Mouse (Mus musculus): ENCODE measurements around the gene Ptpn3. TPM values are rescaled to one million over a fixed set of nuclear protein-coding genes. Genes with fewer than 3 reads are reported as not detected.

Gene Ptpn3
- polyA plus RNA-seq, 1 experiment: 15.2 TPM

DNA sequence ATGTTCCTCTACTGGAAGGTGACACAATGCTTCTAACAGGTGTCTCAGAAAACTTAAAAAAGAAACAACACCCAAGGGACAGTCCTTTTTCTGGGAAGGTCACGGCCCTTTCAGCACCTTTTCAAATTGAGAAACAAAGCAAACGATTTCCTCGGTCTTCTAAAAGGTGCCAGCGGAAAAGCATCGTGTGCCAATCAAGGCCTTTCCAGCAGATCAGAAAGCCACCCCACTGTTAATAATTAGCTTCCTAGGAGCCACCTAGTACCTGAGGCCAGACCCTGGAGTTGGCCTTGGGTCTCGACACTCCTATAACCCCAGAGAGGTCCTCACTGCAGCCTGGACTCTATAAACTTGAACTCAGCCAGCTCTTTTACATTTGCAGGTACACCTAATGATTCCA, 19.0 kb downstream of the Ptpn3 start:
- 28% methylated on average over 6 of the region's 6 CpGs for WGBS
- Histone ChIP-seq H3K27ac (ENCODE audit: insufficient read depth, low read depth, low read length) (peak overlapping the region; percentile 91), H3K4me1 (ENCODE audit: control insufficient read depth, insufficient read depth, insufficient read length, low read length) (peaks cover 15% of the 10 kb centered on the region; the same call in 1 of the 2 replicates)

GRCm38 (mm10) chr4:57282179-57282578, 19.5 kb downstream of the Ptpn3 start:
- Histone ChIP-seq H3K27me3 (ENCODE audit: control insufficient read depth, insufficient read depth, low read length) (no peaks in the 10 kb centered on the region), H3K4me1 (ENCODE audit: control insufficient read depth, insufficient read depth, insufficient read length, low read length) (peaks cover 15% of the 10 kb centered on the region; the same call in 1 of the 2 replicates), H3K36me3 (ENCODE audit: control insufficient read depth, insufficient read depth, low read length) (no peaks in the 10 kb centered on the region), H3K4me3 (ENCODE audit: low read depth, low read length) (no peak overlapping the region), H3K27ac (ENCODE audit: insufficient read depth, low read depth, low read length) (peak overlapping the region; percentile 91)
- no peak for TF ChIP-seq CTCF (IDR thresholded peaks at IDR 0.05; ENCODE audit: extremely low read depth, insufficient read length, insufficient replicate concordance, low read depth, low read length)
- TF ChIP-seq POLR2A (IDR thresholded peaks at IDR 0.05; ENCODE audit: low read depth, low read length): no peak
- WGBS: 31% methylated on average over 5 of the region's 5 CpGs

More for the DNA sequence above, 19.0 kb downstream of the Ptpn3 start:
- Histone ChIP-seq H3K36me3 (ENCODE audit: control insufficient read depth, insufficient read depth, low read length) (no peaks in the 10 kb centered on the region), H3K27me3 (ENCODE audit: control insufficient read depth, insufficient read depth, low read length) (no peaks in the 10 kb centered on the region), H3K4me3 (ENCODE audit: low read depth, low read length) (no peak overlapping the region)
- TF ChIP-seq POLR2A (IDR thresholded peaks at IDR 0.05; ENCODE audit: low read depth, low read length) (no peak), CTCF (IDR thresholded peaks at IDR 0.05; ENCODE audit: extremely low read depth, insufficient read length, insufficient replicate concordance, low read depth, low read length) (no peak)

DNA sequence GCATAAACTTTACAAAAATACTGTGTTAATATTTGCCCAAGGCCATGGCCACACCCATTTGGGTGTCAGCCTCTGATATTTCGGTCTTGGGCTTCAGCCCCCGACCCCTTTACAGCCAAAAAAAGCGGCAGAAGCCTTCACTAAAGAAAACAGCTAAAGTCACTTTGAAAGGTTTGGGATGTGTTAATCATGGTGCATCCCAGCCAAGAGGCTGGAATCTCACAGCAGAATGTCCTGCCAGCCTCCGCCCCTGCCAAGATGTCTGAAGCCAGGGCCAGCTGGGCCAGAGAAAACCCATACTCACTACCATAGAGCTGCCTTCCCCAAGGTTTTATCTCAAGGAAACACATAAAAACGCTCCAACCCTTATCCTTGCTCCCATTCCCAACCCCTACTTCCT, 20.7 kb downstream of the Ptpn3 start:
- peaks cover 15% of the 10 kb centered on the region; the same call in 1 of the 2 replicates for H3K4me1 ChIP-seq (ENCODE audit: control insufficient read depth, insufficient read depth, insufficient read length, low read length)
- H3K27ac ChIP-seq (ENCODE audit: insufficient read depth, low read depth, low read length): no peak overlapping the region
- no peak overlapping the region for H3K4me3 ChIP-seq (ENCODE audit: low read depth, low read length)
- 76% methylated on average over 5 of the region's 5 CpGs for WGBS
- H3K27me3 ChIP-seq (ENCODE audit: control insufficient read depth, insufficient read depth, low read length): no peaks in the 10 kb centered on the region
- no peaks in the 10 kb centered on the region for H3K36me3 ChIP-seq (ENCODE audit: control insufficient read depth, insufficient read depth, low read length)
- no peak for TF ChIP-seq POLR2A (IDR thresholded peaks at IDR 0.05; ENCODE audit: low read depth, low read length)
- no peak for TF ChIP-seq CTCF (IDR thresholded peaks at IDR 0.05; ENCODE audit: extremely low read depth, insufficient read length, insufficient replicate concordance, low read depth, low read length)

GRCm38 (mm10) chr4:57279229-57279628, 22.4 kb downstream of the Ptpn3 start:
- Histone ChIP-seq H3K27me3 (ENCODE audit: control insufficient read depth, insufficient read depth, low read length) (no peaks in the 10 kb centered on the region), H3K36me3 (ENCODE audit: control insufficient read depth, insufficient read depth, low read length) (no peaks in the 10 kb centered on the region), H3K4me3 (ENCODE audit: low read depth, low read length) (no peak overlapping the region), H3K4me1 (ENCODE audit: control insufficient read depth, insufficient read depth, insufficient read length, low read length) (peaks cover 17% of the 10 kb centered on the region; the same call in 1 of the 2 replicates), H3K27ac (ENCODE audit: insufficient read depth, low read depth, low read length) (no peak overlapping the region)
- TF ChIP-seq CTCF (IDR thresholded peaks at IDR 0.05; ENCODE audit: extremely low read depth, insufficient read length, insufficient replicate concordance, low read depth, low read length) (no peak), POLR2A (IDR thresholded peaks at IDR 0.05; ENCODE audit: low read depth, low read length) (no peak)
- 8% methylated on average over 8 of the region's 8 CpGs for WGBS

- Histone ChIP-seq H3K27ac (ENCODE audit: insufficient read depth, low read depth, low read length) (no peak overlapping the region), H3K4me3 (ENCODE audit: low read depth, low read length) (no peak overlapping the region), H3K36me3 (ENCODE audit: control insufficient read depth, insufficient read depth, low read length) (no peaks in the 10 kb centered on the region), H3K27me3 (ENCODE audit: control insufficient read depth, insufficient read depth, low read length) (no peaks in the 10 kb centered on the region), H3K4me1 (ENCODE audit: control insufficient read depth, insufficient read depth, insufficient read length, low read length) (peaks cover 16% of the 10 kb centered on the region; the same call in 1 of the 2 replicates)
- TF ChIP-seq CTCF (IDR thresholded peaks at IDR 0.05; ENCODE audit: extremely low read depth, insufficient read length, insufficient replicate concordance, low read depth, low read length) (no peak), POLR2A (IDR thresholded peaks at IDR 0.05; ENCODE audit: low read depth, low read length) (no peak)
- 37% methylated on average over 10 of the region's 10 CpGs for WGBS
Measured at GRCm38 (mm10) chr4:57278812-57279211, 22.8 kb downstream of the Ptpn3 start.

- Histone ChIP-seq H3K4me1 (ENCODE audit: control insufficient read depth, insufficient read depth, insufficient read length, low read length) (peaks cover 8% of the 10 kb centered on the region; the same call in 1 of the 2 replicates), H3K4me3 (ENCODE audit: low read depth, low read length) (no peak overlapping the region), H3K27ac (ENCODE audit: insufficient read depth, low read depth, low read length) (no peak overlapping the region), H3K27me3 (ENCODE audit: control insufficient read depth, insufficient read depth, low read length) (no peaks in the 10 kb centered on the region), H3K36me3 (ENCODE audit: control insufficient read depth, insufficient read depth, low read length) (no peaks in the 10 kb centered on the region)
- 85% methylated on average over 3 of the region's 3 CpGs for WGBS
- TF ChIP-seq CTCF (IDR thresholded peaks at IDR 0.05; ENCODE audit: extremely low read depth, insufficient read length, insufficient replicate concordance, low read depth, low read length) (no peak), POLR2A (IDR thresholded peaks at IDR 0.05; ENCODE audit: low read depth, low read length) (no peak)
Measured at GRCm38 (mm10) chr4:57277671-57278070, 24.0 kb downstream of the Ptpn3 start.

DNA sequence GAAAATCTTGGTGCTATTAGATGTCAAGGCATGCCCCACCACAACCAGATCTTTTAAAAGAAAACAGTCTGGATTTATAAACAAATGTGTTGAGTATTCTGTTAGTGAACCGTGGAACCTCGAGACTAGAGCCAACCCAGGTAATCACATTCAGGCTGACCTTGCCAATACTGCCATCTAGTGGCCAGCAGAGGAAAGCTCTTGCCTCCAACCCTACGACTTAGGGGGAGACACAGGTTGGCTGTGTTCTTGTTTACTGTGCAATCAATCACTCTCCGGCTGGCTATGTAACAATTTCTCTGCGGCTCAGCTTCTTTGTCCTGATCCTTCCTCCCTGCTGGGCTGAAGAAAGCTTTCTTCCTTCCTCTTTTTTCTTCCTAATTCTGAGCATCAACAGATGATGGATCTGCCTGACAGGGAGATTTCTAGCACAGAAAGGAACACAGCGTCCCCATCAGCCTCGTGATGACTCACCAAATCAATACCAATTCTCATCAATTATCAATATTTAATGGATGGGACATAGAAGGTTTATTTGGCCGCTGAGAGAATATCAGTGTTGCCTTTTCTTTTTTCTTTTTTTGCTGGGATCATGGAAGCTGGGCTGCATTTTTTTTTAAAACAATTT, 26.4 kb downstream of the Ptpn3 start:
- TF ChIP-seq POLR2A (IDR thresholded peaks at IDR 0.05; ENCODE audit: low read depth, low read length) (no peak), CTCF (IDR thresholded peaks at IDR 0.05; ENCODE audit: extremely low read depth, insufficient read length, insufficient replicate concordance, low read depth, low read length) (peak; percentile 89; the same call in 1 of the 2 replicates)
- Histone ChIP-seq H3K27me3 (ENCODE audit: control insufficient read depth, insufficient read depth, low read length) (no peaks in the 10 kb centered on the region), H3K36me3 (ENCODE audit: control insufficient read depth, insufficient read depth, low read length) (no peaks in the 10 kb centered on the region), H3K4me3 (ENCODE audit: low read depth, low read length) (no peak overlapping the region), H3K27ac (ENCODE audit: insufficient read depth, low read depth, low read length) (no peak overlapping the region), H3K4me1 (ENCODE audit: control insufficient read depth, insufficient read depth, insufficient read length, low read length) (peaks cover 4% of the 10 kb centered on the region; the same call in 1 of the 2 replicates)
- WGBS: 5% methylated on average over 8 of the region's 8 CpGs
